Mouse (Mus musculus): ENCODE measurements around the gene Ppm1h. TPM values are rescaled to one million over a fixed set of nuclear protein-coding genes. Genes with fewer than 3 reads are reported as not detected.

Gene Ppm1h
- polyA plus RNA-seq, 1 experiment from 2014 or later = 19.8 TPM

GRCm38 (mm10) chr10:122830638-122831037, 152.1 kb downstream of the Ppm1h start:
- H3K4me2 ChIP-seq (ENCODE audit: low read length) = no peak overlapping the region
- WGBS = 89% methylated on average over 10 of the region's 10 CpGs
- ATAC-seq (ENCODE audit: low FRiP score, low TSS enrichment) = no peak

DNA sequence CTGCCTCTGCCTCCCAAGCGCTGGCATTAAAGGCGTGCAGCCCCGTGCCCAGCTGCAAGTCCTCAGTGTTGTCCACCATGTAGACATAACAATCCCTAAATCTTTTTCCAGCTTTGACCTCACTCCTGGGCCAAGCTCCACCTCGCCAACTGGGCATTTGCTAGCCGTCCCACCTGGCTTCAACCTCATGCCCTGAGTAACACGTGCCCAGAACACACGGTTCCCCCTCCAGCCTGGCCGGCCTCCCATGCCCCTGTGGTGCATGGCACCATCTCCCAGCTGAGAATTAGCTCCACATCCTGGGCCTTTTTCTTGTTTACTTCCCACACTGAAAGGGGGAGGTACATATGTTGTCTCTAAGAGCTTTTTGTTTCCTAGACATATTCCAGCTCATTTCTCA, 163.5 kb downstream of the Ppm1h start:
- H3K4me2 ChIP-seq (ENCODE audit: low read length) = no peak overlapping the region
- DNase-seq (no peak), ATAC-seq (ENCODE audit: low FRiP score, low TSS enrichment) (no peak)
- no peaks in the 10 kb centered on the region for H3K27me3 ChIP-seq (ENCODE audit: control insufficient read depth, insufficient read depth, low read length)
- 95% methylated on average over 8 of the region's 8 CpGs for WGBS
- H3K36me3 ChIP-seq (ENCODE audit: control insufficient read depth, insufficient read depth, low read length) = no peaks in the 10 kb centered on the region
- no peaks in the 10 kb centered on the region for H3K9me3 ChIP-seq (ENCODE audit: control insufficient read depth, low read length)
- no peak overlapping the region for H3K4me3 ChIP-seq (replicated peaks; ENCODE audit: low read depth, low read length)
- no peak overlapping the region for H3K9ac ChIP-seq (replicated peaks; ENCODE audit: low read length)
- H3K4me1 ChIP-seq (ENCODE audit: control insufficient read depth, insufficient read depth, low read length) = no peaks in the 10 kb centered on the region
- no peak overlapping the region for H3K27ac ChIP-seq (replicated peaks; ENCODE audit: low read depth, low read length)

More at GRCm38 (mm10) chr10:122830638-122831037, 152.1 kb downstream of the Ppm1h start:
- no peak for DNase-seq
- H3K4me1 ChIP-seq (ENCODE audit: control insufficient read depth, insufficient read depth, low read length) = peaks cover 2% of the 10 kb centered on the region; the same call in 1 of the 2 replicates
- H3K27me3 ChIP-seq (ENCODE audit: control insufficient read depth, insufficient read depth, low read length) = no peaks in the 10 kb centered on the region
- H3K36me3 ChIP-seq (ENCODE audit: control insufficient read depth, insufficient read depth, low read length) = no peaks in the 10 kb centered on the region
- H3K9ac ChIP-seq (replicated peaks; ENCODE audit: low read length) = no peak overlapping the region
- H3K27ac ChIP-seq (replicated peaks; ENCODE audit: low read depth, low read length) = no peak overlapping the region
- H3K4me3 ChIP-seq (replicated peaks; ENCODE audit: low read depth, low read length) = no peak overlapping the region
- no peaks in the 10 kb centered on the region for H3K9me3 ChIP-seq (ENCODE audit: control insufficient read depth, low read length)

DNA sequence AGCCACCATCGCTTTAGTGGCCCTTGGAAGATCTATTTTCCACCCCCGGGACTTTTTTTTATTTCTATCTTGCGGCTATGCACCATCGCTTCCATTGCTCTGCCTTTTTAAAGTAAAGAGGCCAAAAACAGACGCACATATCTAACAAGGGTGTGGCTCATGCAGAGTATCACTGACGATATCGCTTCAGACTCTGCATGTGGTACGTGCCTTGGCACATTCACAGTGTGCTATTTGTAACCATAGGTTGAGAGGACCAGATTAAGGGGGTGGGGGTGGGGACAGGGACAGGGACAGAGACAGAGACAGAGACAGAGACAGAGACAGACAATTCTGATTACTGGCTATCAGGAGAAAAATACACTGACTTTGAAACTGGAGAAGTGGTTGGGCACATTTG, 164.4 kb downstream of the Ppm1h start:
- ATAC-seq (ENCODE audit: low FRiP score, low TSS enrichment) = no peak
- no peak overlapping the region for H3K27ac ChIP-seq (replicated peaks; ENCODE audit: low read depth, low read length)
- H3K4me2 ChIP-seq (ENCODE audit: low read length) = no peak overlapping the region
- no peaks in the 10 kb centered on the region for H3K4me1 ChIP-seq (ENCODE audit: control insufficient read depth, insufficient read depth, low read length)
- no peak overlapping the region for H3K4me3 ChIP-seq (replicated peaks; ENCODE audit: low read depth, low read length)
- WGBS = 95% methylated on average over 8 of the region's 8 CpGs
- H3K36me3 ChIP-seq (ENCODE audit: control insufficient read depth, insufficient read depth, low read length) = no peaks in the 10 kb centered on the region
- H3K27me3 ChIP-seq (ENCODE audit: control insufficient read depth, insufficient read depth, low read length) = no peaks in the 10 kb centered on the region
- H3K9ac ChIP-seq (replicated peaks; ENCODE audit: low read length) = no peak overlapping the region
- DNase-seq = no peak
- no peaks in the 10 kb centered on the region for H3K9me3 ChIP-seq (ENCODE audit: control insufficient read depth, low read length)

DNA sequence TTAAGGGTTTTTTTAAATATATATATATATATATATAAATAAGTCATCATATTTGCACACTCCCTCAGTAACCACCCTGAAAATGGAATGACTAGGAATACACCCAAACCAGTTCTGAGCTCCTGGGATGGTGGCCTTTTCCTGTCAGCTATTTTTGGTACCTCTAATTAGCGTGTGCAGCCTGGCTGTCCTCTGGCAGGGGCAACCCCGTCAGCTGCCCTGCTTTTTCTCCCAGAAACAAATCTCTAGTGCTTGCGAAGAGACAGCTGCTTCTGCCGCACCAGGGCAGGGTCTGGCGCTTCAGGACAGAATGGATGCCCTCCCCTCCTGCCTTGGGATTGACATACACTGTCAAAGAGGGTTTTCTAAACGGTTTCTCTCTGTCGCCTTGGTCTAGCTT, 166.9 kb downstream of the Ppm1h start:
- Histone ChIP-seq H3K4me3 (replicated peaks; ENCODE audit: low read depth, low read length) (no peak overlapping the region), H3K36me3 (ENCODE audit: control insufficient read depth, insufficient read depth, low read length) (no peaks in the 10 kb centered on the region), H3K27ac (replicated peaks; ENCODE audit: low read depth, low read length) (0 out of 2 replicates have a peak overlapping the region, but pooled peaks have one; percentile 38), H3K9me3 (ENCODE audit: control insufficient read depth, low read length) (no peaks in the 10 kb centered on the region), H3K4me2 (ENCODE audit: low read length) (no peak overlapping the region), H3K27me3 (ENCODE audit: control insufficient read depth, insufficient read depth, low read length) (no peaks in the 10 kb centered on the region), H3K9ac (replicated peaks; ENCODE audit: low read length) (no peak overlapping the region), H3K4me1 (ENCODE audit: control insufficient read depth, insufficient read depth, low read length) (no peaks in the 10 kb centered on the region)
- DNase-seq (peak; percentile 31), ATAC-seq (ENCODE audit: low FRiP score, low TSS enrichment) (no peak)
- WGBS = 44% methylated on average over 7 of the region's 7 CpGs

DNA sequence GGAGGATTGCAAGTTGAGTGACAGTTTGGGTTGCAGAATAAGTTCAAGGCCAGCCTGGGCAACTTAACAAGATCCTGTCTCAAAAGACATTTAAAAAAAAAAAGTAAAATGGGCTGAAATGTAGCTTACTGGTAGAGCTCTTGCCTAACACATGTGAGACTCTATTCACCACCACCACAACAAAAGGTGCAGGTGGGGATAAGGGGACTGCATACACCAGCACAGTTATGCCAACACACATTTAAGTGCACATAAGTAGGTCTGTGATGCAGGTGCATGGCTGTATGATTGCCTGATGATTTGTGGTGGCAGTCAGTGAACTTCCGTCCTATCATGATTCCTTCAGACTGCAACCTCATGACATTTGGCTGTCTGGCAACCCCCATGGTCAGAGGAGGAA, 167.9 kb downstream of the Ppm1h start:
- Histone ChIP-seq H3K9me3 (ENCODE audit: control insufficient read depth, low read length) (no peaks in the 10 kb centered on the region), H3K9ac (replicated peaks; ENCODE audit: low read length) (no peak overlapping the region), H3K4me2 (ENCODE audit: low read length) (no peak overlapping the region), H3K4me1 (ENCODE audit: control insufficient read depth, insufficient read depth, low read length) (no peaks in the 10 kb centered on the region), H3K27ac (replicated peaks; ENCODE audit: low read depth, low read length) (no peak overlapping the region), H3K27me3 (ENCODE audit: control insufficient read depth, insufficient read depth, low read length) (no peaks in the 10 kb centered on the region), H3K4me3 (replicated peaks; ENCODE audit: low read depth, low read length) (no peak overlapping the region), H3K36me3 (ENCODE audit: control insufficient read depth, insufficient read depth, low read length) (no peaks in the 10 kb centered on the region)
- no peak for ATAC-seq (ENCODE audit: low FRiP score, low TSS enrichment)
- no peak for DNase-seq
- 97% methylated on average over 1 of the region's 1 CpGs for WGBS

DNA sequence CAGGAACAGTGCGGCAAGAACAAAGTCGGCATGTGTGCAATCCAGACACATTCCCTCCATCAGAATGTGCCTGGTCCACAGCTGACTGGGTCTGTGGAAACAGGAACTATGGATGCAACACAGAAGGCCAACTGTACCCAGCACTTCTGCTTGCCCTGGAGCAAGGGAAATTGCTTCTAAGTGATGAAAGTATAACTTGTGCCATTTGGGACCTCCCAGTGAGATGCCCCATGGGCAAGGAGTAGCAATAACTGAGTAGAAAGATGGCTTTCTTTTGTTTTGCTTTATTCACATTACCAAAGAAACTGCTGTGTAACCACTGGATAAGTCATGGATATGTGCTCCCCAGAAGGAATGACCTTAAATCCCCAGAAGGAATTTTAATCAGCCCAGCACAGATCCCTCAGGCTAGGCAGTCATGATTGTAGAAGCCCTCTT, 169.5 kb downstream of the Ppm1h start:
- no peak for ATAC-seq (ENCODE audit: low FRiP score, low TSS enrichment)
- no peak for DNase-seq
- Histone ChIP-seq H3K36me3 (ENCODE audit: control insufficient read depth, insufficient read depth, low read length) (no peaks in the 10 kb centered on the region), H3K27me3 (ENCODE audit: control insufficient read depth, insufficient read depth, low read length) (no peaks in the 10 kb centered on the region), H3K4me1 (ENCODE audit: control insufficient read depth, insufficient read depth, low read length) (no peaks in the 10 kb centered on the region), H3K4me2 (ENCODE audit: low read length) (no peak overlapping the region), H3K9me3 (ENCODE audit: control insufficient read depth, low read length) (no peaks in the 10 kb centered on the region), H3K9ac (replicated peaks; ENCODE audit: low read length) (no peak overlapping the region), H3K4me3 (replicated peaks; ENCODE audit: low read depth, low read length) (no peak overlapping the region), H3K27ac (replicated peaks; ENCODE audit: low read depth, low read length) (no peak overlapping the region)
- 90% methylated on average over 2 of the region's 2 CpGs for WGBS

DNA sequence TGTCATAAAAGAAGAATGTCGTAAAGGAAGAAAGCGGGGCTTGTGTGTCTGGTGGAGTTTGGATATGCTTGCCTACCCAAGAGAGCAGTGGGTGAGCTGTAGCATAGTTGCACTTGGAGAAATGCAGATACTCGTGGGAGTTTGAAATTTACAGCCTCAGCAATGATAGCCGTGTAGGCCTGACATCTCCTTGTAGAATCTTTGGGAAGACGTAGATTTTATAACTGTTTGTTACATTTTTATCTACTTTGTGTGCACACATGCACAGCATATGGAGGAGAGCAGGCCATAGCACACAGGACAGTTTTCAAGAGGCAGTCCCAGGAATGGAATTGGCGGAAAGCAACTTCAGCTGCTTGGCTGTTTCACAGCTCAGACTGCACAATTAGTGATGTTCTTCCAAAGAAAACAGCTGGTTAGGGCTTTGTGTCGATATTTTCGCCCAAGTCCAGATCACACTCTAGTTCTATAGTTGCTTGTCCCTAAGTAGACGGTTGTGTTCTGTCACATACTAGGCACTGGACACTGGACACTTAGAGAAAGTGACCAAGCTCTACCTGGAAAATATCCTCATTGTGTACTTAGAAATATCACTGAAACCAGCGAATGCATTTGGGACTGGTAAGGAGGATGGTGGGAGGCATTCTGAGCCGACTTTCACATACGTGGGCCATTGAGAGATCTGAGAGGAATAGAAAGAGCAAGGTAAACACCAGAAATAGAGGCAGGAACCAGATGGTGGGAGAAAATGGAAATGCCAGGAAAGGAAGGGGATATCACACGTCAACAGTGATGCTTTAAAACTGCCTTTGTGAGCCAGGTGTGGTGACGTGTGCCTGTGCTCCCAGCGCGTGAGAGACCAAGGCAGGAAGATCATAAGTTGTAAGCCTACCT, 173.0 kb downstream of the Ppm1h start:
- H3K36me3 ChIP-seq (ENCODE audit: control insufficient read depth, insufficient read depth, low read length) = no peaks in the 10 kb centered on the region
- no peak overlapping the region for H3K4me3 ChIP-seq (replicated peaks; ENCODE audit: low read depth, low read length)
- no peak overlapping the region for H3K27ac ChIP-seq (replicated peaks; ENCODE audit: low read depth, low read length)
- WGBS = 92% methylated on average over 16 of the region's 16 CpGs
- ATAC-seq (ENCODE audit: low FRiP score, low TSS enrichment) = no peak
- H3K27me3 ChIP-seq (ENCODE audit: control insufficient read depth, insufficient read depth, low read length) = no peaks in the 10 kb centered on the region
- DNase-seq = no peak
- no peaks in the 10 kb centered on the region for H3K4me1 ChIP-seq (ENCODE audit: control insufficient read depth, insufficient read depth, low read length)
- no peak overlapping the region for H3K4me2 ChIP-seq (ENCODE audit: low read length)
- no peak overlapping the region for H3K9ac ChIP-seq (replicated peaks; ENCODE audit: low read length)
- H3K9me3 ChIP-seq (ENCODE audit: control insufficient read depth, low read length) = no peaks in the 10 kb centered on the region

DNA sequence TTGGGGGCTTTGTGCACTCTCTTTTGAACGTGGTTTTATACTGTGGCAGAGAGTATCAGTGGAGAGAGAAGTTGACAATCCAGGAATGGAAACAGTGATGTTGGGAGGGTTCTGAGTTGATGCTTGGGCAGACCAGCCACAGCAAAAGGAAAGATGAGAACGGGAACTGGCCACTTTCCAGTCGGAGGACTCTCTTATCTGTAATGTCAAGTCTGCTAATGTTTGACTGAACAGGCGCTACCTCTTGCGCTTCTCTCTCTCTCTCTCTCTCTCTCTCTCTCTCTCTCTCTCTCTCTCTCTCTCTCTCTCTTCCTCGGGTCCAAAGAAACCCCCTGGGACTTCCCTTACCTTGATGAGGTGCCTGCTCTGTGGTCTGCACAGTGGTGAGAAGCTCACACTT, 176.0 kb downstream of the Ppm1h start:
- DNase-seq = no peak
- Histone ChIP-seq H3K27me3 (ENCODE audit: control insufficient read depth, insufficient read depth, low read length) (no peaks in the 10 kb centered on the region), H3K4me3 (replicated peaks; ENCODE audit: low read depth, low read length) (no peak overlapping the region), H3K4me2 (ENCODE audit: low read length) (no peak overlapping the region), H3K27ac (replicated peaks; ENCODE audit: low read depth, low read length) (no peak overlapping the region), H3K36me3 (ENCODE audit: control insufficient read depth, insufficient read depth, low read length) (no peaks in the 10 kb centered on the region), H3K9me3 (ENCODE audit: control insufficient read depth, low read length) (no peaks in the 10 kb centered on the region), H3K4me1 (ENCODE audit: control insufficient read depth, insufficient read depth, low read length) (no peaks in the 10 kb centered on the region), H3K9ac (replicated peaks; ENCODE audit: low read length) (no peak overlapping the region)
- WGBS = 83% methylated on average over 6 of the region's 6 CpGs
- no peak for ATAC-seq (ENCODE audit: low FRiP score, low TSS enrichment)

- no peak overlapping the region for H3K4me3 ChIP-seq (replicated peaks; ENCODE audit: low read depth, low read length)
- WGBS = 77% methylated on average over 4 of the region's 4 CpGs
- H3K9ac ChIP-seq (replicated peaks; ENCODE audit: low read length) = no peak overlapping the region
- ATAC-seq (ENCODE audit: low FRiP score, low TSS enrichment) (no peak), DNase-seq (no peak)
- no peak overlapping the region for H3K4me2 ChIP-seq (ENCODE audit: low read length)
- H3K4me1 ChIP-seq (ENCODE audit: control insufficient read depth, insufficient read depth, low read length) = no peaks in the 10 kb centered on the region
- no peak overlapping the region for H3K27ac ChIP-seq (replicated peaks; ENCODE audit: low read depth, low read length)
- no peaks in the 10 kb centered on the region for H3K36me3 ChIP-seq (ENCODE audit: control insufficient read depth, insufficient read depth, low read length)
- H3K9me3 ChIP-seq (ENCODE audit: control insufficient read depth, low read length) = no peaks in the 10 kb centered on the region
- no peaks in the 10 kb centered on the region for H3K27me3 ChIP-seq (ENCODE audit: control insufficient read depth, insufficient read depth, low read length)
Measured at GRCm38 (mm10) chr10:122855149-122855548, 176.6 kb downstream of the Ppm1h start.
